Mouse (Mus musculus): ENCODE data around the gene Amigo2. TPM values are rescaled to one million over a fixed set of nuclear protein-coding genes. Genes with fewer than 3 reads are reported as not detected.

The Amigo2 gene
- total RNA-seq, 1 experiment: 8.5 TPM

DNA sequence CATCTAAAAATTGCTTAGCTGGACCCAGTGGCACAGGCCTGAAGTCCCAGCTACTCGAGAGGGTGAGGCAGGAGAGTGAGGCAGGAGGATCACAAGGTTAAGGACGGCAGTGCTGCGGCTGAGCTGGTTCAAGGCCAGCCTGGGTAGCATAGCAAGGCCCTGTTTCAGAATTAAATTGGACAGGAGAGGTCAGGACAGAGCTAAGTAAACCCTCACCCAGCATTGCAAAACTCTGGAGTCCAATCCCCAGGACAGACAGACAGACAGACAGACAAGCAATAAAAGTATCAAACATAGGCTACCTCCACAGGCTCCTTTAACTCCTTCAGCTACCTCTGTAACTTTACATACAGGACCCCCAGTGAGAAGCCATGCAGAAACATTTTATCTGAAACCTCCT, 42.2 kb downstream of the Amigo2 start:
- no peaks in the 10 kb centered on the region for H3K36me3 ChIP-seq (ENCODE audit: control insufficient read depth, insufficient read depth, low read length, poor library complexity, severe bottlenecking)
- H3K4me1 ChIP-seq (ENCODE audit: control insufficient read depth in 2 of 2, insufficient read depth in 2 of 2, low read length in 2 of 2, poor library complexity in 1 of 2): no peaks in the 10 kb centered on the region
- no peak overlapping the region for H3K27ac ChIP-seq (ENCODE audit: insufficient read depth, low read depth, low read length, poor library complexity, severe bottlenecking)
- TF ChIP-seq ZNF384 (IDR thresholded peaks at IDR 0.05; ENCODE audit: low read depth, low read length): no peak
- no peak for TF ChIP-seq CHD2 (IDR thresholded peaks at IDR 0.05; ENCODE audit: low read depth, low read length)
- TF ChIP-seq HCFC1 (IDR thresholded peaks at IDR 0.05; ENCODE audit: borderline replicate concordance, insufficient read depth, low read length): no peak
- TF ChIP-seq ZC3H11A (IDR thresholded peaks at IDR 0.05; ENCODE audit: borderline replicate concordance, low read depth, low read length): no peak
- no peak for TF ChIP-seq MAFK (IDR thresholded peaks at IDR 0.05; ENCODE audit: insufficient read depth, low read depth, low read length)
- in situ Hi-C loops (cut with MboI; ENCODE audit: low sequenced_read_pairs in 2 of 2, unreplicated experiment in 2 of 2): no loop called here
- H3K9me3 ChIP-seq (ENCODE audit: control insufficient read depth, insufficient read depth, low read depth, low read length): no peaks in the 10 kb centered on the region
- no peak overlapping the region for H3K4me3 ChIP-seq (ENCODE audit: insufficient read depth in 1 of 2, low read depth in 1 of 2, low read length in 2 of 2, poor library complexity in 1 of 2, severe bottlenecking in 1 of 2)
- DNase-seq (ENCODE audit: low read depth, low spot score): no peak
- no peak overlapping the region for H3K9ac ChIP-seq (ENCODE audit: insufficient read depth, low read depth, low read length, poor library complexity, severe bottlenecking)

DNA sequence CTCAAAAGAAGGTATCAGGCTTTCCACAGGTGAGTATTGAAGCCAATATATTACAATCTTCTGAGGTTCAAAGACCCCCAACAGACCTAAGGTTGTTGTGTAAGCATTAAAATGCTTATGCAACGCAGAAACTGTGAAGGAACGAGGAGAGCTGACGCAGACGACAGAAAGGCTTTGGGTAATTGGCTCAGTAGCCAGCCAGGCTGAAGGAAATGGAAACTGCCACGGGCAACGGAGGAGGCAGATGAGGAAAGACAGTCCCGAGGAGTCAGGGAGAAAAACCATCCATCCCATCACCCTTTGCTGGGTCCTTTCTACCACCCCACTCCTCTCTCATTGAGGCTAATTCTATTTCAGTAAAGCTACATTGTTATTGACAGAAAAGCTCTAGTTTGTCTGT, 50.4 kb downstream of the Amigo2 start:
- no peak overlapping the region for H3K4me3 ChIP-seq (ENCODE audit: insufficient read depth in 1 of 2, low read depth in 1 of 2, low read length in 2 of 2, poor library complexity in 1 of 2, severe bottlenecking in 1 of 2)
- no peaks in the 10 kb centered on the region for H3K36me3 ChIP-seq (ENCODE audit: control insufficient read depth, insufficient read depth, low read length, poor library complexity, severe bottlenecking)
- no peak for TF ChIP-seq HCFC1 (IDR thresholded peaks at IDR 0.05; ENCODE audit: borderline replicate concordance, insufficient read depth, low read length)
- TF ChIP-seq ZC3H11A (IDR thresholded peaks at IDR 0.05; ENCODE audit: borderline replicate concordance, low read depth, low read length): no peak
- no peak for TF ChIP-seq CHD2 (IDR thresholded peaks at IDR 0.05; ENCODE audit: low read depth, low read length)
- no peak for TF ChIP-seq MAFK (IDR thresholded peaks at IDR 0.05; ENCODE audit: insufficient read depth, low read depth, low read length)
- no peaks in the 10 kb centered on the region for H3K4me1 ChIP-seq (ENCODE audit: control insufficient read depth in 2 of 2, insufficient read depth in 2 of 2, low read length in 2 of 2, poor library complexity in 1 of 2)
- H3K9ac ChIP-seq (ENCODE audit: insufficient read depth, low read depth, low read length, poor library complexity, severe bottlenecking): no peak overlapping the region
- no peaks in the 10 kb centered on the region for H3K9me3 ChIP-seq (ENCODE audit: control insufficient read depth, insufficient read depth, low read depth, low read length)
- in situ Hi-C loops (cut with MboI; ENCODE audit: low sequenced_read_pairs in 2 of 2, unreplicated experiment in 2 of 2): no loop called here
- DNase-seq (ENCODE audit: low read depth, low spot score): no peak
- H3K27ac ChIP-seq (ENCODE audit: insufficient read depth, low read depth, low read length, poor library complexity, severe bottlenecking): no peak overlapping the region

DNA sequence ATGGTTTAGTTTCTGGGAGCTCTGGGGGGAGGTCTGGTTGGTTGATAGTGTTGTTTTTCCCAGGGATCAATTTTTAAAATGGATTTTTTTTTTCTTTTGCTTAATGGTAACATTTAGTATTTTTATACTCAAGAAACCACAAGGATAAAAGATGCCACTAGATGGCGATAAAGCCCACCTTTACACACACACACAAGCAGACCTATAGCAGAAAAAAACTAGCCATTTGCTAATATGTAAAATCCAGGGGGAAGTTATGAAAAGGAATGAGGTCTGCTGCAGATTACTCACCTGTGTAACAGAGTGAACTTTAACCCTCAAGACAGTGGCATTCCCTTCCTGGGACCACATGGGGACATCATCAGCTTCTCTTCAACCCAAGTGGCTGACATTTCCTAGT, 51.5 kb downstream of the Amigo2 start:
- peak; percentile 39 for DNase-seq (ENCODE audit: low read depth, low spot score)
- in situ Hi-C loops (cut with MboI; ENCODE audit: low sequenced_read_pairs in 2 of 2, unreplicated experiment in 2 of 2): no loop called here
- Histone ChIP-seq H3K9me3 (ENCODE audit: control insufficient read depth, insufficient read depth, low read depth, low read length) (no peaks in the 10 kb centered on the region), H3K36me3 (ENCODE audit: control insufficient read depth, insufficient read depth, low read length, poor library complexity, severe bottlenecking) (no peaks in the 10 kb centered on the region), H3K4me3 (ENCODE audit: insufficient read depth in 1 of 2, low read depth in 1 of 2, low read length in 2 of 2, poor library complexity in 1 of 2, severe bottlenecking in 1 of 2) (no peak overlapping the region), H3K4me1 (ENCODE audit: control insufficient read depth in 2 of 2, insufficient read depth in 2 of 2, low read length in 2 of 2, poor library complexity in 1 of 2) (no peaks in the 10 kb centered on the region), H3K9ac (ENCODE audit: insufficient read depth, low read depth, low read length, poor library complexity, severe bottlenecking) (no peak overlapping the region), H3K27ac (ENCODE audit: insufficient read depth, low read depth, low read length, poor library complexity, severe bottlenecking) (no peak overlapping the region)
- TF ChIP-seq HCFC1 (IDR thresholded peaks at IDR 0.05; ENCODE audit: borderline replicate concordance, insufficient read depth, low read length) (no peak), ZNF384 (IDR thresholded peaks at IDR 0.05; ENCODE audit: low read depth, low read length) (peak; percentile 72), ZC3H11A (IDR thresholded peaks at IDR 0.05; ENCODE audit: borderline replicate concordance, low read depth, low read length) (peak; percentile 46; the same call in 1 of the 2 replicates)

Other genes with a start within 250 kb of the Amigo2 start
- gene Slc38a4, start 191.3 kb downstream of the Amigo2 start, total RNA-seq (2012; rRNA removed): 324 and 408 TPM in 2 replicates
- 25.5 and 29.0 TPM in 2 replicates for gene Pced1b, start 180 bp downstream of the Amigo2 start, total RNA-seq (2012; rRNA removed)

Measured in ES-E14 (cell line).